Mouse (Mus musculus): ENCODE data around the gene Capn11. TPM values are rescaled to one million over a fixed set of nuclear protein-coding genes. Genes with fewer than 3 reads are reported as not detected.

Gene Capn11
- polyA plus RNA-seq, 1 experiment from 2014 or later: 0.21 TPM

GRCm38 (mm10) chr17:45695227-45696120 lies 36.3 kb upstream of the Capn11 start:
- Histone ChIP-seq H3K27me3 (no peaks in the 10 kb centered on the region), H3K4me1 (replicated peaks) (peaks cover 47% of the 10 kb centered on the region), H3K9me3 (replicated peaks) (no peaks in the 10 kb centered on the region), H3K36me3 (replicated peaks) (peaks cover 20% of the 10 kb centered on the region), H3K27ac (replicated peaks) (peak overlapping the region; percentile 53), H3K4me2 (peak overlapping the region; percentile 48), H3K9ac (no peak overlapping the region; the same call in 1 of the 2 replicates), H3K4me3 (replicated peaks) (no peak overlapping the region; the same call in 1 of the 2 replicates)
- ATAC-seq (ENCODE audit: insufficient read depth): peak; percentile 41; the same call in 1 of the 2 replicates
- WGBS (ENCODE audit: insufficient replicate concordance): 30% methylated on average over 23 of the region's 23 CpGs

GRCm38 (mm10) chr17:45693812-45694565 lies 34.9 kb upstream of the Capn11 start:
- no peak overlapping the region for H3K4me2 ChIP-seq
- 75% methylated on average over 18 of the region's 18 CpGs for WGBS (ENCODE audit: insufficient replicate concordance)
- peaks cover 20% of the 10 kb centered on the region for H3K36me3 ChIP-seq (replicated peaks)
- no peaks in the 10 kb centered on the region for H3K27me3 ChIP-seq
- H3K9ac ChIP-seq: no peak overlapping the region
- H3K4me1 ChIP-seq (replicated peaks): peaks cover 46% of the 10 kb centered on the region
- no peak overlapping the region for H3K27ac ChIP-seq (replicated peaks)
- no peak overlapping the region for H3K4me3 ChIP-seq (replicated peaks)
- H3K9me3 ChIP-seq (replicated peaks): no peaks in the 10 kb centered on the region
- no peak for ATAC-seq (ENCODE audit: insufficient read depth)

- Histone ChIP-seq H3K4me3 (replicated peaks) (no peak overlapping the region), H3K36me3 (replicated peaks) (peaks cover 9% of the 10 kb centered on the region; the same call in 1 of the 2 replicates), H3K4me2 (no peak overlapping the region), H3K9me3 (replicated peaks) (no peaks in the 10 kb centered on the region), H3K27me3 (no peaks in the 10 kb centered on the region), H3K9ac (no peak overlapping the region), H3K4me1 (replicated peaks) (peaks cover 63% of the 10 kb centered on the region), H3K27ac (replicated peaks) (no peak overlapping the region; the same call in 1 of the 2 replicates)
- no peak for ATAC-seq (ENCODE audit: insufficient read depth)
- WGBS (ENCODE audit: insufficient replicate concordance): 62% methylated on average over 5 of the region's 5 CpGs
Measured at GRCm38 (mm10) chr17:45692159-45692558, 33.0 kb upstream of the Capn11 start.

- Histone ChIP-seq H3K4me2 (no peak overlapping the region), H3K27ac (replicated peaks) (no peak overlapping the region), H3K36me3 (replicated peaks) (no peaks in the 10 kb centered on the region), H3K27me3 (peaks cover 6% of the 10 kb centered on the region), H3K9ac (no peak overlapping the region), H3K9me3 (replicated peaks) (no peaks in the 10 kb centered on the region), H3K4me3 (replicated peaks) (no peak overlapping the region), H3K4me1 (replicated peaks) (peaks cover 69% of the 10 kb centered on the region)
- no peak for ATAC-seq (ENCODE audit: insufficient read depth)
- 73% methylated on average over 4 of the region's 4 CpGs for WGBS (ENCODE audit: insufficient replicate concordance)
Measured at GRCm38 (mm10) chr17:45690044-45690443, 30.9 kb upstream of the Capn11 start.

GRCm38 (mm10) chr17:45689120-45689519 lies 30.0 kb upstream of the Capn11 start:
- no peak for ATAC-seq (ENCODE audit: insufficient read depth)
- Histone ChIP-seq H3K4me1 (replicated peaks) (peaks cover 68% of the 10 kb centered on the region), H3K27me3 (peaks cover 13% of the 10 kb centered on the region), H3K9ac (no peak overlapping the region), H3K36me3 (replicated peaks) (no peaks in the 10 kb centered on the region), H3K9me3 (replicated peaks) (no peaks in the 10 kb centered on the region), H3K4me3 (replicated peaks) (no peak overlapping the region), H3K27ac (replicated peaks) (no peak overlapping the region), H3K4me2 (no peak overlapping the region)
- WGBS (ENCODE audit: insufficient replicate concordance): 82% methylated on average over 9 of the region's 9 CpGs

GRCm38 (mm10) chr17:45686716-45687115 lies 27.6 kb upstream of the Capn11 start, which contains the start of gene Tmem63b:
Gene Tmem63b, minus strand, starts transcription at chr17:45686905.
- Histone ChIP-seq H3K9ac (peak within 1 kb of the TSS; percentile 82), H3K36me3 (replicated peaks) (no peaks in the 10 kb centered on the region), H3K4me2 (peak within 1 kb of the TSS; percentile 100), H3K9me3 (replicated peaks) (no peaks in the 10 kb centered on the region), H3K4me1 (replicated peaks) (peaks cover 44% of the 10 kb centered on the region), H3K27ac (replicated peaks) (peak within 1 kb of the TSS; percentile 73), H3K4me3 (replicated peaks) (peak within 1 kb of the TSS; percentile 76), H3K27me3 (peaks cover 13% of the 10 kb centered on the region)
- peak; percentile 13 for ATAC-seq (ENCODE audit: insufficient read depth)
- WGBS (ENCODE audit: insufficient replicate concordance): 9% methylated on average over 12 of the region's 12 CpGs

- peak; percentile 83 for ATAC-seq (ENCODE audit: insufficient read depth)
- Histone ChIP-seq H3K9ac (peak within 1 kb of the TSS; percentile 82), H3K27me3 (peaks cover 13% of the 10 kb centered on the region), H3K4me2 (peak within 1 kb of the TSS; percentile 100), H3K4me3 (replicated peaks) (peak within 1 kb of the TSS; percentile 76), H3K9me3 (replicated peaks) (no peaks in the 10 kb centered on the region), H3K36me3 (replicated peaks) (no peaks in the 10 kb centered on the region), H3K27ac (replicated peaks) (peak within 1 kb of the TSS; percentile 73), H3K4me1 (replicated peaks) (peaks cover 43% of the 10 kb centered on the region)
- WGBS (ENCODE audit: insufficient replicate concordance): 1% methylated on average over 45 of the region's 50 CpGs
Measured at GRCm38 (mm10) chr17:45686093-45686619, 27.0 kb upstream of the Capn11 start, which contains the start of gene Mrpl14. Gene Mrpl14, plus strand, starts transcription at chr17:45686322.

- no peaks in the 10 kb centered on the region for H3K9me3 ChIP-seq (replicated peaks)
- H3K4me1 ChIP-seq (replicated peaks): peaks cover 50% of the 10 kb centered on the region
- peak overlapping the region; percentile 76 for H3K4me3 ChIP-seq (replicated peaks)
- peaks cover 13% of the 10 kb centered on the region for H3K27me3 ChIP-seq
- peak overlapping the region; percentile 82 for H3K9ac ChIP-seq
- H3K4me2 ChIP-seq: peak overlapping the region; percentile 100
- no peaks in the 10 kb centered on the region for H3K36me3 ChIP-seq (replicated peaks)
- ATAC-seq (ENCODE audit: insufficient read depth): peak; percentile 56
- peak overlapping the region; percentile 73 for H3K27ac ChIP-seq (replicated peaks)
- WGBS (ENCODE audit: insufficient replicate concordance): under 1% methylated on average over 58 of the region's 58 CpGs
Measured at GRCm38 (mm10) chr17:45685171-45686092, 26.3 kb upstream of the Capn11 start.

- peaks cover 13% of the 10 kb centered on the region for H3K27me3 ChIP-seq
- H3K27ac ChIP-seq (replicated peaks): 0 out of 2 replicates have a peak overlapping the region, but pooled peaks have one; percentile 73
- H3K4me3 ChIP-seq (replicated peaks): peak overlapping the region; percentile 76
- no peaks in the 10 kb centered on the region for H3K36me3 ChIP-seq (replicated peaks)
- no peak for ATAC-seq (ENCODE audit: insufficient read depth)
- peaks cover 51% of the 10 kb centered on the region for H3K4me1 ChIP-seq (replicated peaks)
- 36% methylated on average over 14 of the region's 14 CpGs for WGBS (ENCODE audit: insufficient replicate concordance)
- H3K4me2 ChIP-seq: peak overlapping the region; percentile 100
- no peaks in the 10 kb centered on the region for H3K9me3 ChIP-seq (replicated peaks)
- peak overlapping the region; percentile 82; the same call in 1 of the 2 replicates for H3K9ac ChIP-seq
Measured at GRCm38 (mm10) chr17:45684667-45685131, 25.6 kb upstream of the Capn11 start.

- Histone ChIP-seq H3K27me3 (peaks cover 13% of the 10 kb centered on the region), H3K27ac (replicated peaks) (no peak overlapping the region), H3K36me3 (replicated peaks) (peaks cover 5% of the 10 kb centered on the region; the same call in 1 of the 2 replicates), H3K4me3 (replicated peaks) (no peak overlapping the region), H3K4me1 (replicated peaks) (peaks cover 44% of the 10 kb centered on the region), H3K4me2 (no peak overlapping the region), H3K9ac (no peak overlapping the region), H3K9me3 (replicated peaks) (no peaks in the 10 kb centered on the region)
- WGBS (ENCODE audit: insufficient replicate concordance): 73% methylated on average over 4 of the region's 4 CpGs
- no peak for ATAC-seq (ENCODE audit: insufficient read depth)
Measured at GRCm38 (mm10) chr17:45682843-45683242, 23.7 kb upstream of the Capn11 start.
